Mouse (Mus musculus) C2C12 (cell line): Measurements from ENCODE around the gene Cops2.

Source experiments
- CEBPB ChIP-seq: IDR thresholded peaks from one replicate; pipeline ENCODE4 v1.6.1; 2011; ENCODE audit warnings: low read depth, mild to moderate bottlenecking, control low read depth, moderate library complexity
- CTCF ChIP-seq: IDR thresholded peaks from one replicate; pipeline ENCODE4 v1.5.1; 2011; ENCODE audit not compliant: control insufficient read depth, insufficient read depth, insufficient read length
- FOSL1 ChIP-seq: IDR thresholded peaks from one replicate; pipeline ENCODE4 v1.8.0; 2011; ENCODE audit warnings: mild to moderate bottlenecking, low read length; ENCODE audit not compliant: poor library complexity, insufficient read depth, severe bottlenecking
- MAX ChIP-seq: IDR thresholded peaks from one replicate; pipeline ENCODE4 v1.6.1; 2011; ENCODE audit warnings: mild to moderate bottlenecking, control low read depth
- MYOD1 ChIP-seq: IDR thresholded peaks from one replicate; pipeline ENCODE4 v1.6.1; 2011; ENCODE audit warnings: low read depth; ENCODE audit not compliant: control insufficient read depth, insufficient read length
- MYOG ChIP-seq: IDR thresholded peaks from one replicate; pipeline ENCODE4 v1.6.1; 2011; ENCODE audit not compliant: control insufficient read depth, insufficient read length; ENCODE audit errors: extremely low read depth
- USF1 ChIP-seq: IDR thresholded peaks from one replicate; pipeline ENCODE4 v1.6.1; 2011; ENCODE audit warnings: low read depth, mild to moderate bottlenecking, control low read depth, moderate library complexity

DNA sequence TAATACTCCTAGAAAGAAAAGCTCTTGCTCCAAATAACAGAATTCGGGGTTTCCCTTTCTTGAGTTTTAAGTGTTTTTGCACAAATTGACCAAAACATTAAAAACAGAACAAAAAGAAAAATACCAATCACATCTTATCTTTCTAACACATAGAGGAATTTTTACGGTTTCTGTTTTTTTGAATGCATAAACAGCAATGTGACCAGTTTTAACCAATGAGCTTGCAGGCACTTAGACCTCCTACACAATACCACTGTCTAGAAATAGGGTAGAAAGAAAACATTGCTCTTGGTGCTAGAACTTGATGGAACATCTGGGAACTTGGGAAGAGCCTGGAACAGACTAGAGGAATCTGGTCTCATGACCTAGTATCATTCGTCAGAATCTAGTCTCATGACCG lies 68.7 kb downstream of the Cops2 start:
- TF ChIP-seq MAX = no peak
- TF ChIP-seq USF1 = peak; percentile 29
- TF ChIP-seq CTCF = no peak
- no peak for TF ChIP-seq CEBPB
- TF ChIP-seq MYOD1 = no peak
- no peak for TF ChIP-seq MYOG
- TF ChIP-seq FOSL1 = no peak
